Mouse (Mus musculus): ENCODE measurements around the gene Mpzl2. TPM values are rescaled to one million over a fixed set of nuclear protein-coding genes. Genes with fewer than 3 reads are reported as not detected.

The Mpzl2 gene
- 48.4 TPM for polyA plus RNA-seq (2014; fragmentation: Illumina TruSeq; extraction: RNeasy Lipid Tissue Mini Kit (QIAGEN cat#74804); ENCODE audit: low replicate concordance)

DNA sequence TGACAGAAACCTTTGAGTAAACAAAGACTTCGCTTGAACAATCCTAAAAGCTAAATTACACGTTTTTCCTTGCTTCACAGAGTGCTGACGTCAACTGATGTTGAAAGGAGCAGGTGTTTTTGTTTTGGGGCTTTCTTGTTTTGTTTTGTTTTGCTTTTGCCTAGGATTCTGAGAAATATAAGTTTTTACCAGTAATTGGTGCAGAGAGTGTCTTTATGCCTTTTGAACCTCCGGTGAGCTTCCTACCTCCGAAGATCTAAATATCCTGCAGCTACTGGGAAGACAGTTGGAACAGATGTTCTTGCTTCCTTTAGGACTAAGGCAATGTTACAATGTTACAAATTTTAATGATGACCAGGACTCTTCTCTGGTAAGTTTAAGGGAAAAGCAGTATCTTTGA is at the start of gene Mpzl2:
Gene Mpzl2 (plus strand): TSS at position 301 of the 400 bp plus-strand sequence.

DNA sequence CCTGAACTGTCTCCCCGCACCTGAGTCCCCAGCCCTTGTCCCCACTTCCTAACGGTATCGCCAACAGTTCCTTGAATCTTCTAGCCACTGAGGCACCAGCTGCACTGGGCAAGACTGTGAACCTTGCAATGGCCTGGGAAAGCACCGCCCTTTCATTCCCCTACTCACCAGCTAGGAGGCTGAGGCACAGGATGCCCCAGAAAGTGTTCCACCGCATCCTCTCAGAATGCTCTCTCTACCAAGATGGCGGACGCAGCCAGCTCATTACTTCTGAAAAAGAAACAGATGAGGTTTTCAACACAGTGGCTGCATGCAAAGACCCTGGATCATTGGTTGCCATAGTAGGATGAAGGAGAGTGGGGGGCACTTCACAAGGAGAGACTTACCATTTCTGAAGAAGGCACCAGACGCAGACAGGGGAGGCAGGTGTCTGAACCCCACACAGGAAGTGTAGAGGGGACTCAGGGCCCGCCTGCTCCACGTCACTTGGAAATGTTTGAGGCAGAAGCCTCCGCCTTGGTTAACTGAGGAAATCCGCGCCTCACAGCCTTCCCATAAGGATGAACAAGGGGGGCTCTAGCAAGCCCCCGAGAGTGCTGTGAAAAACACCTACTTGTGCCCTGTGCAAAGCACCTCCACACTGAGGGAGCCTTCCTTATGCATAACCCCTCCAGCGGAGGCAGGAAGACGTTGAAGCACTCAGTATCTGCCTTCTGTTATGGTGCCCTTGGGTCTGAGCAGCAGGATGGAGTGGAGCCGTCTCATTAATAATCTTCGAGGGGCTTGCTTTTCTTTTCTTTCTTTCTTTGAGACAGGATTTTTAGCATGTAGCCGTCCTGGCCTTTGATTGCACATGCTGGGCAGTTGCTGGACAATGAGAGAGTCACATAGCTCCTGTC is 30.2 kb upstream of the Mpzl2 start, which contains the start of gene Cd3e:
Gene Cd3e (minus strand): TSS at position 448 of the 899 bp plus-strand sequence.

DNA sequence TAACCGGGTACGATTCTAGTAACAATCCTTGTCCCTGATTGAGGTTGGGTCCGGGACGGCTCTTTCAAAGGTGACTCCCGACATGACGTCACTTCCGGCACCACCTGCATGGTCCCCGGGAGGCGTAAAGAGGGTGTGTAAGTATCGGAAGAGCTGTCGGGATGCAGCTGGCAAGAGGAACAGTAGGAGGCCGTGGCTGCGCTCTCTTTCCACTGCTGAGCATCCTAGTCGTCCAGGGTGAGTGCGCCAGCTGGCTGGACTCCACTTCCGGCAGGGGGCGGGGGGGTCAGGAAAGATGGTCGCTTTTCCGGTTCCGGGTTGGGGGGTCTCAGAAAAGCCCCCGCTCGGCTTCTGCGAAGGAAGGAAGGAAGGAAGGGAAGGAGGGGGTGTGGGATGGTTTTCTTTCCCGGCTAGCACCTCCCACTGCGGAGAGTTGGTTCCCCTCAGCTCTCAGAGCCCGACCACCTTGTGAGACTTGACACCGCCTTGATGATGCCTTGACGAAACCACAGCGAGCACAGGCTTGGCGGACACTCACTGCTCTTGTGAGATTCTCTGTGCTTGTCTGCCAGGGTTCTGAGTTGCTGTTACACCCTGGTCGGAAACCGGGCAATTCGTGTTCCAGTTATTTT is 15.6 kb downstream of the Mpzl2 start, which contains the start of gene Mpzl3:
Gene Mpzl3 (plus strand): TSS at position 105 of the 632 bp plus-strand sequence.

DNA sequence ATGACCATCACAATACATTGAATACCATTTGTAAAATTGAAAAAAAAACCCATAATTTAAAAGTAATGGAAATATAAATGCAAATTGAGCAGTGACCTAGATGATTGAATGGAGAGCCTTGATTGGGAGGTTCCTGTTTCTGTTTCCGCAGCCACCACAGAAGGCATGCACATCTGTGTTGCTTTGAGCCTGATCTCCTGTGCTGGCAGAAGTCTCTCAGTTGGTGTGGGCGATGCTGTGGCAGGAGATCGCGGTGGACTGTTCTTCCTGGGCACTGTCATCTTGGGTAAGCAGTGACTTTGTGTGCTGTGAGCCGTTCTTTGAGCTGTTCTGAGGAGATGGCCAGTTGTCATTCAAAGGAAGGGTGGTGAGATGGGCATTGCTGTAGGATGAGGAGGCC is 39.4 kb downstream of the Mpzl2 start, which contains the start of gene Jaml:
Gene Jaml (plus strand): TSS at position 173 of the 400 bp plus-strand sequence.

Other genes starting within 250 kb of the Mpzl2 start
- gene Tmem25, start 240.5 kb upstream of the Mpzl2 start, polyA plus RNA-seq (2014; fragmentation: Illumina TruSeq; extraction: RNeasy Lipid Tissue Mini Kit (QIAGEN cat#74804); ENCODE audit: low replicate concordance): 0.52 TPM
- not detected for gene Ttc36, start 236.7 kb upstream of the Mpzl2 start, polyA plus RNA-seq (2014; fragmentation: Illumina TruSeq; extraction: RNeasy Lipid Tissue Mini Kit (QIAGEN cat#74804); ENCODE audit: low replicate concordance)
- 9.9 TPM for gene Kmt2a, start 158.5 kb upstream of the Mpzl2 start, polyA plus RNA-seq (2014; fragmentation: Illumina TruSeq; extraction: RNeasy Lipid Tissue Mini Kit (QIAGEN cat#74804); ENCODE audit: low replicate concordance)
- gene Atp5l, start 119.1 kb upstream of the Mpzl2 start, polyA plus RNA-seq (2014; fragmentation: Illumina TruSeq; extraction: RNeasy Lipid Tissue Mini Kit (QIAGEN cat#74804); ENCODE audit: low replicate concordance): 807 TPM
- gene Ube4a, start 74.2 kb upstream of the Mpzl2 start, polyA plus RNA-seq (2014; fragmentation: Illumina TruSeq; extraction: RNeasy Lipid Tissue Mini Kit (QIAGEN cat#74804); ENCODE audit: low replicate concordance): 74.3 TPM
- 15.6 TPM for gene Cd3g, start 59.4 kb upstream of the Mpzl2 start, polyA plus RNA-seq (2014; fragmentation: Illumina TruSeq; extraction: RNeasy Lipid Tissue Mini Kit (QIAGEN cat#74804); ENCODE audit: low replicate concordance)
- 1.2 TPM for gene Cd3d, start 58.0 kb upstream of the Mpzl2 start, polyA plus RNA-seq (2014; fragmentation: Illumina TruSeq; extraction: RNeasy Lipid Tissue Mini Kit (QIAGEN cat#74804); ENCODE audit: low replicate concordance)
- 7.4 TPM for gene Cd3e, start 30.2 kb upstream of the Mpzl2 start, polyA plus RNA-seq (2014; fragmentation: Illumina TruSeq; extraction: RNeasy Lipid Tissue Mini Kit (QIAGEN cat#74804); ENCODE audit: low replicate concordance)
- gene Mpzl3, start 15.4 kb downstream of the Mpzl2 start, polyA plus RNA-seq (2014; fragmentation: Illumina TruSeq; extraction: RNeasy Lipid Tissue Mini Kit (QIAGEN cat#74804); ENCODE audit: low replicate concordance): 19.2 TPM
- gene Jaml, start 39.4 kb downstream of the Mpzl2 start, polyA plus RNA-seq (2014; fragmentation: Illumina TruSeq; extraction: RNeasy Lipid Tissue Mini Kit (QIAGEN cat#74804); ENCODE audit: low replicate concordance): 148 TPM
- 1.0 TPM for gene Scn2b, start 78.0 kb downstream of the Mpzl2 start, polyA plus RNA-seq (2014; fragmentation: Illumina TruSeq; extraction: RNeasy Lipid Tissue Mini Kit (QIAGEN cat#74804); ENCODE audit: low replicate concordance)
- gene Scn4b, start 98.6 kb downstream of the Mpzl2 start, polyA plus RNA-seq (2014; fragmentation: Illumina TruSeq; extraction: RNeasy Lipid Tissue Mini Kit (QIAGEN cat#74804); ENCODE audit: low replicate concordance): not detected
- gene BC049352, start 142.2 kb downstream of the Mpzl2 start, polyA plus RNA-seq (2014; fragmentation: Illumina TruSeq; extraction: RNeasy Lipid Tissue Mini Kit (QIAGEN cat#74804); ENCODE audit: low replicate concordance): not detected
- 30.0 TPM for gene Tmprss4, start 164.3 kb downstream of the Mpzl2 start, polyA plus RNA-seq (2014; fragmentation: Illumina TruSeq; extraction: RNeasy Lipid Tissue Mini Kit (QIAGEN cat#74804); ENCODE audit: low replicate concordance)
- gene Il10ra, start 229.3 kb downstream of the Mpzl2 start, polyA plus RNA-seq (2014; fragmentation: Illumina TruSeq; extraction: RNeasy Lipid Tissue Mini Kit (QIAGEN cat#74804); ENCODE audit: low replicate concordance): 0.33 TPM